Mouse (Mus musculus) heart, postnatal 0 days (tissue): ENCODE results near the gene Cd8a. TPM values are rescaled to one million over a fixed set of nuclear protein-coding genes. Genes with fewer than 3 reads are reported as not detected.

Experiments
- ATAC-seq: fragments of 200-750 bp; cut with Nextera tagmentation; 2 replicates; pipeline ENCODE4 v1.8.0; 2017; ENCODE audit warnings: low read depth, moderate number of reproducible peaks, moderate library complexity; ENCODE audit not compliant: insufficient read depth
- DNase-seq: peaks from one replicate; pipeline ENCODE4 v3.0.0-alpha.2; 2016; ENCODE audit warnings: low spot score
- H3K27ac ChIP-seq: fragments of 300-500 bp; sonication (generic); 2 replicates; pipeline ENCODE4 v1.5.1; 2014; ENCODE audit warnings: low read depth, mild to moderate bottlenecking
- H3K27me3 ChIP-seq: fragments of 300-500 bp; sonication (generic); 2 replicates; pipeline ENCODE4 v1.6.1; 2014; ENCODE audit warnings: low read length, mixed read lengths; ENCODE audit not compliant: control insufficient read depth, insufficient read depth
- H3K36me3 ChIP-seq: fragments of 300-500 bp; sonication (generic); replicated peaks from 2 replicates; pipeline ENCODE4 v1.6.1; 2014; ENCODE audit warnings: low read length, mixed read lengths; ENCODE audit not compliant: control insufficient read depth, insufficient read depth
- H3K4me1 ChIP-seq: fragments of 300-500 bp; sonication (generic); 2 replicates; pipeline ENCODE4 v1.6.1; 2014; ENCODE audit warnings: antibody characterized with exemption; ENCODE audit not compliant: control insufficient read depth, insufficient read depth
- H3K4me2 ChIP-seq: fragments of 300-500 bp; sonication (generic); 2 replicates; pipeline ENCODE4 v1.6.1; 2014; ENCODE audit warnings: low read depth, mild to moderate bottlenecking, low read length, moderate library complexity
- H3K4me3 ChIP-seq: fragments of 300-500 bp; sonication (generic); 2 replicates; pipeline ENCODE4 v1.5.1; 2014; ENCODE audit warnings: low read depth, low read length
- H3K9ac ChIP-seq: fragments of 300-500 bp; sonication (generic); replicated peaks from 2 replicates; pipeline ENCODE4 v1.6.1; 2014; ENCODE audit warnings: low read depth, low read length, mixed read lengths
- H3K9me3 ChIP-seq: fragments of 300-500 bp; sonication (generic); replicated peaks from 2 replicates; pipeline ENCODE4 v1.6.1; 2016; ENCODE audit warnings: low read length; ENCODE audit not compliant: control insufficient read depth
- CTCF ChIP-seq: IDR thresholded peaks from 2 replicates; pipeline ENCODE4 v1.5.1; 2016; ENCODE audit warnings: antibody characterized with exemption, control low read depth, low read depth
- EP300 ChIP-seq: IDR thresholded peaks from 2 replicates; pipeline ENCODE4 v1.6.1; 2016; ENCODE audit warnings: antibody characterized with exemption, low read depth
- WGBS: fragments of 180-500 bp; shearing (Covaris S2); extraction: QIAGEN DNeasy Blood & Tissue Kit; methylation state at CpG from one replicate; pipeline ENCODE4 v1.1.7; 2014; 5-methylcytosine and 5-hydroxymethylcytosine counted together
- polyA plus RNA-seq: library from polyadenylated mRNA; unstranded; fragments of >200 nt; fragmentation: Nextera tagmentation; extraction: Ambion mirVana; gene quantifications from 2 replicates; pipeline ENCODE4 v1.2.1, GENCODE M21; 2015
- total RNA-seq: library from RNA; depleted of rRNA; stranded (reverse); fragments of >200 nt; gene quantifications from 2 replicates; pipeline ENCODE4 v1.2.3, GENCODE M21; 2014; ENCODE audit warnings: low replicate concordance

Cd8a gene
- total and polyA plus RNA-seq, 2 experiments from 2014 or later, result 0.04 TPM; not detected in 1

GRCm38 (mm10) chr6:71398829-71399609 lies 25.8 kb downstream of the Cd8a start:
- H3K4me2 ChIP-seq, result no peak overlapping the region
- 75% methylated on average over 4 of the region's 4 CpGs for WGBS
- DNase-seq, result peak; percentile 57

DNA sequence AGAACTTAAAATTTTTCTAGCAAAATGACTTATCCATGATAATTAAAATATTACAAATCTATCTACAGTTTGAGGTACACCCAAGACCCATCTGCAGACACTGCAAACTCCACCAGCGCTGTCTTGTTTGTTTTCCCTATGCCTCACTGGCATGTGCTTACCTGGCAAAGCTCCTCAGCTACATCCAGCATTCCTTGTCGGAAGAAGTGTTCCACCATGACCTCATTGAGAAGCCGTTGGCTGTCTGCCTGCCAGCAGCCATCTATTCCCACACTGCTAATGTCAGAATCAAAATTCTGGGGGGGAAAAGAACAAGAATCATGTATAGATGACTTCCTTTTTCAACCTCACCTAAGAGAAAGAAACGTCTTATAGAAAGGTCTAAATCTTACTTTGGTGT lies 41.4 kb downstream of the Cd8a start:
- Histone ChIP-seq H3K4me3 (no peak overlapping the region), H3K27ac (no peak overlapping the region), H3K27me3 (no peaks in the 10 kb centered on the region), H3K36me3 (peaks cover 7% of the 10 kb centered on the region; the same call in 1 of the 2 replicates), H3K4me2 (no peak overlapping the region), H3K9ac (no peak overlapping the region), H3K4me1 (peaks cover 5% of the 10 kb centered on the region; the same call in 1 of the 2 replicates), H3K9me3 (no peaks in the 10 kb centered on the region)
- ATAC-seq (peak; percentile 17; the same call in 1 of the 2 replicates), DNase-seq (peak; percentile 47)
- TF ChIP-seq EP300 (no peak), CTCF (no peak)
- 34% methylated on average over 4 of the region's 4 CpGs for WGBS

More at GRCm38 (mm10) chr6:71398829-71399609, 25.8 kb downstream of the Cd8a start:
- Histone ChIP-seq H3K27me3 (no peaks in the 10 kb centered on the region), H3K4me1 (peaks cover 13% of the 10 kb centered on the region), H3K4me3 (no peak overlapping the region), H3K36me3 (peaks cover 20% of the 10 kb centered on the region), H3K9ac (no peak overlapping the region), H3K27ac (no peak overlapping the region), H3K9me3 (no peaks in the 10 kb centered on the region)
- peak; percentile 66 for TF ChIP-seq CTCF
- no peak for TF ChIP-seq EP300
- no peak for ATAC-seq

- ATAC-seq (no peak), DNase-seq (no peak)
- Histone ChIP-seq H3K27ac (no peak overlapping the region), H3K9ac (no peak overlapping the region), H3K4me3 (no peak overlapping the region), H3K36me3 (peaks cover 7% of the 10 kb centered on the region; the same call in 1 of the 2 replicates), H3K9me3 (no peaks in the 10 kb centered on the region), H3K4me2 (no peak overlapping the region), H3K4me1 (peaks cover 5% of the 10 kb centered on the region; the same call in 1 of the 2 replicates), H3K27me3 (no peaks in the 10 kb centered on the region)
- WGBS, result 74% methylated on average over 3 of the region's 3 CpGs
- TF ChIP-seq EP300 (no peak), CTCF (no peak)
Observed at GRCm38 (mm10) chr6:71415446-71415845, 42.2 kb downstream of the Cd8a start.

DNA sequence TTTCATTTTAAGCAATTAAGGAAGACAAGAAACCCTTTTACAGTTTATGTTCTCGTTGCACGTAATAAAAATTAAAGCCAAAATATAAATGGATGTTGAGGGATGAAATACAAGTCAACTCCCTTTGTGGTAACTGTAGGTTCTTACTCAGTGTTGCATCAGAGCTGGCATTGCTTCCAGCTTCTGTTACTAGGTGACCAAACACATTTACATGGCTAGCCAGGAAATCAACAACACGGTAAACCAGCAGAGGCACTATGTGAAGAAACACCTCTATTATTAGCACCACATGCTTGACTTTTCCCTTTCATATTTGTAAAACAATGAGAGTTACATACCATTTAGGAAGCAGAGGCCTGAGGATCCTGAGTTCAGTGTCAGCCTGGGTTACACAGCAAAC lies 45.6 kb downstream of the Cd8a start:
- Histone ChIP-seq H3K27ac (peak overlapping the region; percentile 49; the same call in 1 of the 2 replicates), H3K4me1 (peaks cover 5% of the 10 kb centered on the region; the same call in 1 of the 2 replicates), H3K4me3 (no peak overlapping the region), H3K9ac (no peak overlapping the region), H3K36me3 (no peaks in the 10 kb centered on the region), H3K4me2 (no peak overlapping the region), H3K27me3 (no peaks in the 10 kb centered on the region), H3K9me3 (no peaks in the 10 kb centered on the region)
- TF ChIP-seq CTCF, result no peak
- no peak for TF ChIP-seq EP300
- DNase-seq, result peak; percentile 55
- WGBS, result 66% methylated on average over 3 of the region's 3 CpGs
- ATAC-seq, result peak; percentile 47; the same call in 1 of the 2 replicates

- no peaks in the 10 kb centered on the region for H3K9me3 ChIP-seq
- H3K4me1 ChIP-seq, result peaks cover 5% of the 10 kb centered on the region; the same call in 1 of the 2 replicates
- H3K4me2 ChIP-seq, result no peak overlapping the region
Observed at GRCm38 (mm10) chr6:71420848-71421247, 47.6 kb downstream of the Cd8a start.

More at GRCm38 (mm10) chr6:71420848-71421247, 47.6 kb downstream of the Cd8a start:
- DNase-seq (no peak), ATAC-seq (no peak)
- TF ChIP-seq CTCF, result no peak
- TF ChIP-seq EP300, result no peak
- no peak overlapping the region for H3K4me3 ChIP-seq
- no peak overlapping the region for H3K27ac ChIP-seq
- 87% methylated on average over 6 of the region's 6 CpGs for WGBS
- H3K9ac ChIP-seq, result no peak overlapping the region
- H3K36me3 ChIP-seq, result 0 out of 2 replicates have a peak, but pooled peaks cover 5% of the 10 kb centered on the region
- H3K27me3 ChIP-seq, result no peaks in the 10 kb centered on the region
